21 mouse cellular contexts compared by ENCODE assay signal in the genomic region with DNA sequence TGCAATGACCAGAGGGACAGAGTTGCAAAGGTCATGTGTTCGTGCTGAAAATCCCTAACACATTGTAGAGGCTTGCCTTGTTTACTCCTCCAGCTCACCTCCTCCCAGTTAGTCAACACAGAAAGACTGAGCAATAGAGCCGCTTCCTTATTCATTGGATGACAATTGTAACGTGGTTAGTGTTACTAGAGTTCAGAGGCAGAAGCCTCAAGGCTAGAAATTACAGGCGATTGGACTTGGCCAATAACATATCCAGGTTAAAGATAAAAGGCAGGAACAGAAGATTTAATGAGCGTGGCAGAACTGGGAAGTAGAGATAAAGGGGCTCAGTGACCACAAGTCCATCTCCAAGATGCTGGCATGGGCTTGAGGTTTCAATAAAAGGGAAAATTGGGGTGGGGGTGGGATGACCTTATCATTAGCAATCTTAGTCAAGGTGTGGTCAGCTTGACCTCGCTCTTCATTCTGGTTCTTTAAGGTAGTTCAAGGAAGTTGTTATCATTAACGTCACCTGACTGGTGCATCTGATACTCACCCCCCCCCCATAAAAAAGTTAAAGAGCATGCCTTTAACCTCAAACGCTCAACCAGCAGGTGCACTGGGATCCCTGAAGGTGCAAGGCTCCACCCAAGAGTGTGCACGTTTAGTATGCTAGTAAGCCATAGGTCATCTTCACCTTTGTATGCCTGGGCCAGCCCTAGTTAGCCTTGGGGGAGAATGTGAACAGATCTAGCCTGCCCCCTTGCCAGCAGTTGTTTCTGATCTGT. TPM values are rescaled to one million over a fixed set of nuclear protein-coding genes. Genes with fewer than 3 reads are reported as not detected.
A peak's percentile ranks its signal among the peaks of the same experiment; 100 is the strongest.
DNase-seq lines count a peak whose midpoint lies in the region; ATAC-seq and TF ChIP-seq lines count a peak whose summit lies in the region.
"Had no signal": no experiment of that assay in that cellular context is flagged by ENCODE, and none has a peak within 500 bp of the region (broad histone marks: within the 10 kb centered on the region; RNA-seq: fewer than 3 reads in every experiment).

No protein-coding gene starts in this region.

- no peaks in the 10 kb centered on the region for H3K9me3 ChIP-seq in intestine, postnatal 0 days (ENCODE audit: control insufficient read depth)
- no peaks in the 10 kb centered on the region for H3K9me3 ChIP-seq in liver, postnatal 0 days (ENCODE audit: low read length)
- H3K9me3 ChIP-seq: heart, embryonic 15.5 days; midbrain, embryonic 13.5 days; stomach, embryonic 15.5 days had no signal

- peak; percentile 70 for ATAC-seq in intestine, postnatal 0 days
- ATAC-seq in liver, postnatal 0 days, result peak; percentile 95
- ATAC-seq: forebrain, embryonic 16.5 days; midbrain, embryonic 13.5 days had no signal

- peak; percentile 30 for DNase-seq in heart, adult 11 months
- DNase-seq in heart, adult 18-20 months, result no peak
- DNase-seq in liver, postnatal 0 days, result no peak
- peak; percentile 27 for DNase-seq in yolk sac, embryonic 10.5 days (ENCODE audit: low spot score)
- no peak for DNase-seq in kidney, adult 9 months
- no peak for DNase-seq in cerebellum, adult 8-10 months
- no peak for DNase-seq in layer of hippocampus, postnatal 14 days (ENCODE audit: low spot score in 2 of 2)
- DNase-seq: adrenal gland, postnatal 36 days; cerebellum, adult 9-10 months; gastrocnemius, adult 2 months; heart, adult 2 months; layer of hippocampus, postnatal 36 days; lung, adult 18-20 months; lung, postnatal 36 days; thymus, postnatal 14 days had no signal

- no peaks in the 10 kb centered on the region for H3K4me1 ChIP-seq in intestine, postnatal 0 days (replicated peaks; ENCODE audit: control insufficient read depth, insufficient read depth, low read length)
- H3K4me1 ChIP-seq in liver, postnatal 0 days (ENCODE audit: insufficient read depth), result peaks cover 26% of the 10 kb centered on the region

- no peak overlapping the region for H3K4me2 ChIP-seq in intestine, postnatal 0 days (replicated peaks; ENCODE audit: low read depth)
- no peak overlapping the region for H3K4me2 ChIP-seq in liver, postnatal 0 days (ENCODE audit: low read depth, low read length)
- H3K4me2 ChIP-seq: heart, embryonic 15.5 days; midbrain, embryonic 13.5 days; stomach, embryonic 15.5 days had no signal

- TF ChIP-seq CTCF in intestine, postnatal 0 days (IDR thresholded peaks at IDR 0.05; ENCODE audit: low read depth), result no peak
- no peak for TF ChIP-seq CTCF in liver, postnatal 0 days (IDR thresholded peaks at IDR 0.05; ENCODE audit: low read depth)

- peak; percentile 74 for TF ChIP-seq EP300 in liver, postnatal 0 days (IDR thresholded peaks at IDR 0.05; ENCODE audit: low read depth)

- no peak overlapping the region for H3K4me3 ChIP-seq in intestine, postnatal 0 days (ENCODE audit: low read depth, low read length)
- no peak overlapping the region for H3K4me3 ChIP-seq in liver, postnatal 0 days (ENCODE audit: low read depth, low read length)
- H3K4me3 ChIP-seq: erythroblast, embryonic 14.5 days; gastrocnemius, adult 2 months; heart, adult 2 months; heart, embryonic 15.5 days; midbrain, embryonic 13.5 days; stomach, embryonic 15.5 days had no signal

- no peaks in the 10 kb centered on the region for H3K36me3 ChIP-seq in intestine, postnatal 0 days (ENCODE audit: control insufficient read depth, insufficient read depth)
- no peaks in the 10 kb centered on the region for H3K36me3 ChIP-seq in liver, postnatal 0 days (replicated peaks; ENCODE audit: insufficient read depth, low read length)
- H3K36me3 ChIP-seq: heart, embryonic 15.5 days; midbrain, embryonic 13.5 days; stomach, embryonic 15.5 days had no signal

- 41% methylated on average over 9 of the region's 9 CpGs for WGBS in intestine, postnatal 0 days
- 37% methylated on average over 9 of the region's 9 CpGs for WGBS in liver, postnatal 0 days (ENCODE audit: insufficient replicate concordance)

- H3K9ac ChIP-seq in intestine, postnatal 0 days (ENCODE audit: low read depth, low read length), result no peak overlapping the region
- no peak overlapping the region for H3K9ac ChIP-seq in liver, postnatal 0 days (replicated peaks)
- H3K9ac ChIP-seq: heart, embryonic 15.5 days; midbrain, embryonic 13.5 days; stomach, embryonic 15.5 days had no signal

- no peak overlapping the region for H3K27ac ChIP-seq in intestine, postnatal 0 days (ENCODE audit: low read depth, low read length)
- peak overlapping the region; percentile 74 for H3K27ac ChIP-seq in liver, postnatal 0 days (ENCODE audit: low read depth)
- H3K27ac ChIP-seq: gastrocnemius, adult 2 months; heart, adult 2 months; heart, embryonic 15.5 days; midbrain, embryonic 13.5 days; stomach, embryonic 15.5 days had no signal

- H3K27me3 ChIP-seq in intestine, postnatal 0 days (replicated peaks; ENCODE audit: control insufficient read depth, insufficient read depth, low read length), result no peaks in the 10 kb centered on the region
- no peaks in the 10 kb centered on the region for H3K27me3 ChIP-seq in liver, postnatal 0 days (ENCODE audit: insufficient read depth, low read length)
- H3K27me3 ChIP-seq: heart, embryonic 15.5 days; midbrain, embryonic 13.5 days; stomach, embryonic 15.5 days had no signal

RNA-seq across cellular contexts. Expression of a gene that starts 26.0 kb away (rescaled TPM):
- 10 to 100 TPM; 29.2 to 30.6 TPM for total RNA-seq in heart, adult 18-20 months (2021)
- polyA plus RNA-seq in intestine, postnatal 0 days (2015; fragmentation: Nextera tagmentation; extraction: Ambion mirVana), result 27.9 and 28.3 TPM in 2 replicates
- 10.7 and 11.6 TPM in 2 replicates for polyA plus RNA-seq in liver, postnatal 0 days (2015; fragmentation: Nextera tagmentation; extraction: Ambion mirVana)
- 100 to 1,000 TPM; 101 to 110 TPM for total RNA-seq in layer of hippocampus, postnatal 14 days (2021)

Comparison
In these comparisons a context has a peak if more than half of its experiments do, and no peak if none do; other contexts are left out.
1. DNase-seq: peak in heart, adult 11 months (single experiment) and yolk sac, embryonic 10.5 days (single experiment); none in heart, adult 18-20 months (0 of 2), liver, postnatal 0 days (single experiment), kidney, adult 9 months (single experiment), cerebellum, adult 8-10 months (single experiment) and layer of hippocampus, postnatal 14 days (0 of 2).